Mouse (Mus musculus) megakaryocyte, embryonic 14.5 days (primary cell): ENCODE results near the gene Syne3.

Experiments used
- FLI1 ChIP-seq: IDR thresholded peaks from 2 replicates; pipeline ENCODE4 v1.6.1; 2012; ENCODE audit warnings: low read length, inconsistent platforms, mixed read lengths
- GATA1 ChIP-seq: IDR thresholded peaks from 3 replicates; pipeline ENCODE4 v1.6.1; 2012; ENCODE audit warnings: mixed read lengths, low read length, inconsistent platforms, borderline replicate concordance

GRCm38 (mm10) chr12:105022141-105022540, 12.5 kb upstream of the Syne3 start:
- TF ChIP-seq GATA1: no peak
- no peak for TF ChIP-seq FLI1
